Mouse (Mus musculus) left cerebral cortex, postnatal 14 days (tissue): ENCODE data around the gene 4930412O13Rik. TPM values are rescaled to one million over a fixed set of nuclear protein-coding genes. Genes with fewer than 3 reads are reported as not detected.
A peak's percentile ranks its signal among the peaks of the same experiment; 100 is the strongest.

ENCODE experiments used
- DNase-seq, 2 experiments: peaks; one replicate each; pipeline ENCODE4 v3.0.0; 2021 to 2022; ENCODE audit warnings: low spot score in 2 of 2, mixed read lengths in 1 of 2
- intact Hi-C: fragments of 180-260 bp; cut with DNase I; formaldehyde crosslinking; loops from one replicate; pipeline ENCODE4 v1.15.1; 2025
- total RNA-seq, 2 experiments: library from RNA; stranded (reverse); gene quantifications; 2 replicates each; pipeline ENCODE4 v1.2.3; 2021

4930412O13Rik gene
- total RNA-seq, 2 experiments from 2014 or later: not detected

- intact Hi-C loops: loop anchor here (10.0 kb wide), 1 partner anchor 1136 kb away; no protein-coding TSS in a partner anchor
- no peak for DNase-seq
Measured at GRCm38 (mm10) chr2:9890906-9891305, 9.9 kb downstream of the 4930412O13Rik start.

GRCm38 (mm10) chr2:9892541-9892940 is 11.5 kb downstream of the 4930412O13Rik start:
- intact Hi-C loops: loop anchor here (10.0 kb wide), 1 partner anchor 1138 kb away; no protein-coding TSS in a partner anchor
- DNase-seq: no peak

DNA sequence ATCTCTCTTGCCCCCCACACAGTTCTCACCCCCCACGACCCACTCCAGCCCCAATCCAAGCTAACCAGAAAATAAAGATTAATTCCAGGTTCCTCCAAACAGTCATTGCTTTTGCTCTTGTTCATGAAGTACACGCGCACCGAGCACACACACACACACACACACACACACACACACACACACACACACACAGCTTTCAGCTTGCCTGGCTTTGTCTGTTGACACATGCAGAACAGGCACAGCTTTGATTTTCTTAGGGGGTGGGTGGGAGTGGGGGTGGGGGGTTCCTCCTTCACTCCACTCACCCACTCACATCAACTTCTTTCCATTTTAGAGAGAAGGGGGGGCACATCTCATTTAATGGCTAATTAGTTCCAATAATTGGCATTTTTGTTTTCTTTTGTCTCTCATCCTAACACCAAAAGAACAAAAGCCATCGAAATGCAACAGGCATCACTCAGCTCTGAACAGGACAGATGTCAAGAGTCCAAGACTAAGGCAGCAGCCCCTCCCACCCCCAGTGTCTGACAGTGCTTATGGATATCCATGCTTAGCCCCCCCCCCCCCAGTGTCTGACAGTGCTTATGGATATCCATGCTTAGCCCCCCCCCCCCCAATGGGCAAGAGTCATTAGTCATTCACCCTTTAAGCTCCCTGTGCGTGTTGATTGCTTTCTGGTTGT is 12.4 kb downstream of the 4930412O13Rik start:
- no peak for DNase-seq
- intact Hi-C loops: loop anchor here (10.0 kb wide), 1 partner anchor 1139 kb away; no protein-coding TSS in a partner anchor

- no peak for DNase-seq
- intact Hi-C loops: loop anchor here (10.0 kb wide), 1 partner anchor 1140 kb away; no protein-coding TSS in a partner anchor
Measured at GRCm38 (mm10) chr2:9894836-9895593, 14.0 kb downstream of the 4930412O13Rik start.

GRCm38 (mm10) chr2:9896097-9896770 is 15.2 kb downstream of the 4930412O13Rik start:
- intact Hi-C loops: loop anchor here (10.0 kb wide), 1 partner anchor 1141 kb away; no protein-coding TSS in a partner anchor
- DNase-seq: no peak

- no peak for DNase-seq
- intact Hi-C loops: loop anchor here (10.0 kb wide), 1 partner anchor 1143 kb away; no protein-coding TSS in a partner anchor
Measured at GRCm38 (mm10) chr2:9897846-9898245, 16.8 kb downstream of the 4930412O13Rik start.

DNA sequence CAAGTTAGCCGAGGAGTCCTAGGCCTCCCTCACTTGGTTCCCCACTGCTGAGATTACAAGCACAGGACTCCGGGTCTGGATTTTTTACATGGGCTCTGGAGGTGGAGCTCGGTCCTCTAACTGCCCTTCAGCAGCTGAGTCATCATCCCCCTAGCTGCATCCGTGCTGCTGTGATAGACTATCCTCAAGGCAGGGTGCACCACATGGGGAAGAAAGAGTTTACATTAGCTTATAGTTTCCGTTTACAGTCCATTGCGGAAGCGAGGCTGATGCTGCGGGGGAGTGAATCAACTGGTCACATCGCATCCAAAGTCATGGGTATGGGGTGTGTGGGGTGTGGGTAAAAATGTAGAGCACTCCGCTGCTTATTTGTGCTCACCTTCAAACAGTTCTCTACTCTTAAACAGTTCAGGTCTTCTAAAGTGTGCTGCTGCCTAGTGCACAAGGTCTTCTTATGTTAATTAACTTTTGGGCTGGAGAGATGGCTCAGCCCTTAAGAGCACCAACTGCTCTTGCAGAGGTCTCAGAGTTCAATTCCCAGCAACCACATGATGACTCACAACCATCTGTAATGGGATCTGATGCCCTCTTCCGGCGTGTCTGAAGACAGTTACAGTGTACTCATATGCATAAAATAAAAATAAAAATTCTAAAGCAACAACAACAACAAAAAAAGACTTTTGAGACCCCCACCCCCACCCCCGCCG is 23.0 kb downstream of the 4930412O13Rik start:
- no peak for DNase-seq
- intact Hi-C loops: no loop called here

- intact Hi-C loops: no loop called here
- no peak for DNase-seq
Measured at GRCm38 (mm10) chr2:9905995-9906394, 24.9 kb downstream of the 4930412O13Rik start.

- DNase-seq: peak; percentile 25 to 47
- intact Hi-C loops: no loop called here
Measured at GRCm38 (mm10) chr2:9917602-9918001, 36.5 kb downstream of the 4930412O13Rik start.

DNA sequence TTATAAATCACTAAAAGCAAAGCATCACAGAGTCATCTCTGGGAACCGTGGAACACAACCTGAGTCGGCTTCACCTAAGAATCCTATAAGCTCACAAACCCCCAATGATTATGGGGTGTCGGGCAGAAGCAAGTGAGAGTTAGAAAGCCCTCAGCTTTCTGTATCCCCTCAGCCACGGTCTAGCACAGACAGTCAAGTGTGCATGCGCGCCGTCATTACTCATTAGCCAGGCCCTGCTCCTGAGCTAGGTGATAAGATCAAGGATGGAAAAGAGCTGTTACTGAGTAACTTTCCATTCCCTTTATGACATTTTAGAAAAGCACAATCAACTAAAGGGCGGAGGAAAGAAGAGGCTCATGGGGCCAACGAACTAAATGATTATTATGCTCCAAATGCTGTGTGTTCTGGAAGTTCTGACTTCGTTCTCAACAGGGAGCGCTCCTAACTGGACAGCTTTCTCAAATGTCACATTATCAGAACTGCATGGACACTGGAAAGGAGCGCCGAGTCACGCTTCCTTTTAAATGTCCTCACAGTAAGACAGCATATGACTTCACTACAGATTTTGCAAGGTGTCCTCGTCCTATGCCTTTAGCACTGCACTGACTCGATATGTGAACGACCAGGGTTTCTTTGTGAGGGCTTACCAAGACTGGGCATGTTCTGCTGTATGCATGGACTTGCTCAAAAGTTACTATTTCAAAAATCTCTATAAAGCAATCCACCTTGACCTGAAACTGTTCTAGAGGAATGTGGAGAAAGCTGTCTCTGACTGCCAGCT is 37.8 kb downstream of the 4930412O13Rik start:
- no peak for DNase-seq
- intact Hi-C loops: no loop called here

DNA sequence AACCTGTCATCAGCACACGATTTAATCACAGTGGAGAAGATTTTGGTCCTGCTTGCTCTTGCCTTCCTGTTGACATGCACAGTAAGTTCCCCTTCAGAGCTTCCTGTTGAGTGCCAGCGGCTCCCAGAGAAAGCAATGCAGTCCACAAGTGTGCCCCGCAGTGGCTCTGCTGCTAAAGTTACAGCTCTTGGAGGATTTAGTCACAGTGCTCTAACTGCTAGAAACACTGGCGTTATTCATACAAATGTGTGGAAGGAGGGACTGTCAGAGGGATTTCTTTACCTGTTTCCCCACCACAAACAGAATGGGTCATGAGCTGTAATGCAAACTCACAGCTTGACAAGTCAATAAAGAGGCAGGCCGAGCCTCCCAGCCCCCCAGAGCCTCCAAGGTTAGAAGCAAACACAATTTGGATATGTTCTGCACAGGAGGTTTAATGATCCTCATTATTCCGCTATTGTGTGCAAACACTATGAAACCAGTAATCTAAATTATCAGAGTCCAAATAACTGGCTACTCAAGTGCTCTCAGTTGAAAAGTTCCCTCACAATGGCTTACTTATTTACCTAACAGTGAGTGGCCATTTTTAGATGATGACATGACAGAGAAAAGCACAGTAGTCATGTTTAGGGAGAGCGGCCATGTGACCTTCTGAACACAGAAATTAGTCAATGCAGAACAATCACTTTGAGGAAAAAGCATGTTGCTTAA is 45.3 kb downstream of the 4930412O13Rik start:
- intact Hi-C loops: no loop called here
- no peak for DNase-seq

DNA sequence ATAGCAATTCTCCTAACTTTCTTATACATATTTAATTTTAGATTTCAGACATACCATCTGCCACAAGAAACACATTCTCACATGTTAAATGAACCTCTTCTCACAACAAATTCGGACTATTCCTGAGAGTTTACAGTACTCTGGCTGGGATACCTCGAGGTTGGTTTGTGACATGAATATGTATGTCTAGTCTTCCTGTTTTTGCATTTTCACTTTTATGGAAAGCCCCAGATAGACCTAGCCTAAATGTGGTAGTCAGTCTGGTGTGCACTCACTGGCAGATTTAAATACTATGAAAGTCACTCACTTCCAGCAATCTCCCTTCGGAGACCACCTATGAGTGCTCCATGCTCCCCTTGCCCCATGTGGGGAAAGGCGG is 45.8 kb downstream of the 4930412O13Rik start:
- no peak for DNase-seq

More for the DNA sequence above, 45.8 kb downstream of the 4930412O13Rik start:
- intact Hi-C loops: no loop called here

Other genes with a start within 250 kb of the 4930412O13Rik start
- not detected for gene 9230102O04Rik, start 8.3 kb downstream of the 4930412O13Rik start, total RNA-seq
- under 1 TPM in 1 of 2 experiments, not detected in 1; 0.17 TPM for gene Gata3, start 8.8 kb downstream of the 4930412O13Rik start, total RNA-seq
- 10 to 100 TPM; 12.5 to 13.5 TPM for gene Taf3, start 167.3 kb downstream of the 4930412O13Rik start, total RNA-seq
- gene Atp5c1, start 199.3 kb downstream of the 4930412O13Rik start, total RNA-seq: 100 to 1,000 TPM; 294 to 299 TPM
- 10 to 100 TPM; 11.1 to 13.4 TPM for gene Kin, start 199.3 kb downstream of the 4930412O13Rik start, total RNA-seq